Mouse (Mus musculus) heart, postnatal 4 days (tissue): ENCODE data around the gene Adam6a. TPM values are rescaled to one million over a fixed set of nuclear protein-coding genes. Genes with fewer than 3 reads are reported as not detected.
A peak's percentile ranks its signal among the peaks of the same experiment; 100 is the strongest.
"Not testable (repeated sequence)": the region's sequence is repeated elsewhere in the genome, so short reads cannot be mapped to it uniquely, and the experiment has no call there.

Experiments
- DNase-seq: peaks from one replicate; pipeline ENCODE4 v3.0.0; 2021
- total RNA-seq, 2 experiments: library from RNA; stranded (reverse); gene quantifications; 2 replicates each; pipeline ENCODE4 v1.2.3; 2021

The Adam6a gene
- total RNA-seq = not detected

DNA sequence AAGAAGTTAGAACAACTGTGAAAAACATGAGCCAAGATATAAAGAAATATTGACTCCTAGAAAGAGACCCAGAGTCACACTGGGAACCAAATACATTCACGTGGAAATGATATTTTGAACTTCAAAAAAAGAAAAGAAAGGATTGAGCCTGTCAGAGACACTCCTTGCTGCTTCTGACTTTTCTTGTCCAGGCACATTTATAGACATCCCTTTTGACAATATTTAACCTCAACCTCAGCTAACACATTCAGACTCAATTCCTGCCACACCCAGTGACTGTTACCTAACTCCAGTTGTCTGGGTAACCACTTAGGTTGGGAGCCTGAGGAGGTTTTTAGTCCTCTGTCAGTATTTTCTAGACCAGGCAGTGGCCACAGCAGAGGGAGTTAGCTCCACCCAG is at the start of gene Adam6a:
TSS of gene Adam6a (plus strand) at position 301 of the 400 bp plus-strand sequence.
- not testable (repeated sequence) for DNase-seq

DNA sequence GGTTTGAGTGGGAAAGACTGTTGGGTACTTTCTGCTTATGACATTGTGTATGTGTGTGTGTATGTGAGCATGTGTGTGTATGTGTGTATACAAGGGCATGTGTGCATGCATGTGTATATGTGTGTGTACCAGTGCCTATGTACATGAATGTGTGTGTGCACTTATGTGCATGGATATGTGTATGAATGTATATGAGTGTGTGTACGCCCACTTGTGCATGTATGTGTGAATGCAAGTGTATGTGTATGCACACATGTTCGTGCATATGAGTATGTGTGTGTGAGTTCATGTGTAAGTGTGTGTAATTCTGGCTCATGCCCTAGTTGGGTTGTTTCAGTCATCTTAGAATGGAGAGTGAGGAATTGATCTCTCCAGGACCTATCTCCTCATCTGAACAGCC is 17.8 kb upstream of the Adam6a start:
- DNase-seq = no peak

- DNase-seq = peak; percentile 15
Measured at GRCm38 (mm10) chr12:113578241-113578640, 34.5 kb downstream of the Adam6a start.

DNA sequence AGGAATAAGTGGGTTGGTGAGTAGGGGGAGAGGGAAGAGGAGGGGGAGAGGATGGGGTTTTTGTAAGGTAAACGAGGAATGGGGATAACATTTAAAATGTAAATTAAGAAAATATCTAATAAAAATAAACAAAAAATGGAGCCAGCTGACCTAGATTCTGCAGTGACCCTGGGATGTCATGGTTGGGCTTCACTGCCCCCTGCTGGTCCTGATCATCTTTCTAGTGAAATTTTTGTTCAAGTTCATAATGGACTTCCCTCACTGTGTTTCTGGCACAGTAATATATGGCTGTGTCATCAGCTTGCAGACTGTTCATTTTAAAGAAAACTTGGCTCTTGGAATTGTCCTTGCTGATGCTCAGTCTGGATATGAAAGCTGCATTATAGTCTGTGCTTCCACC is 44.3 kb downstream of the Adam6a start:
- DNase-seq = no peak

Other genes with a start within 250 kb of the Adam6a start
- gene Adam6b, start 54.4 kb upstream of the Adam6a start, total RNA-seq = not detected